Mouse (Mus musculus) erythroblast, embryonic 14.5 days (primary cell): ENCODE results near the gene Six2. TPM values are rescaled to one million over a fixed set of nuclear protein-coding genes. Genes with fewer than 3 reads are reported as not detected.
"Not testable (repeated sequence)": the region's sequence is repeated elsewhere in the genome, so short reads cannot be mapped to it uniquely, and the experiment has no call there.

Source experiments
- H3K27me3 ChIP-seq: 2 replicates; pipeline ENCODE4 v1.6.1; 2012; ENCODE audit warnings: inconsistent platforms; ENCODE audit not compliant: control insufficient read depth
- H3K36me3 ChIP-seq: 2 replicates; pipeline ENCODE4 v1.6.1; 2012; ENCODE audit warnings: mild to moderate bottlenecking, inconsistent platforms; ENCODE audit not compliant: control insufficient read depth
- H3K4me1 ChIP-seq: 2 replicates; pipeline ENCODE4 v1.6.1; 2012; ENCODE audit warnings: inconsistent platforms; ENCODE audit not compliant: control insufficient read depth
- H3K4me3 ChIP-seq: replicated peaks from 2 replicates; pipeline ENCODE3; 2012; ENCODE audit warnings: moderate library complexity, mild to moderate bottlenecking, inconsistent platforms
- H3K9me3 ChIP-seq: 2 replicates; pipeline ENCODE4 v1.6.1; 2012; ENCODE audit warnings: low read length, inconsistent platforms, mixed read lengths; ENCODE audit not compliant: control insufficient read depth
- GATA1 ChIP-seq: IDR thresholded peaks from 2 replicates; pipeline ENCODE4 v1.6.1; 2012; ENCODE audit warnings: low read length, inconsistent platforms, mixed read lengths
- TAL1 ChIP-seq: IDR thresholded peaks from 3 replicates; pipeline ENCODE4 v1.6.1; 2012; ENCODE audit warnings: low read length, inconsistent platforms, mixed read lengths
- polyA plus RNA-seq: library from polyadenylated mRNA; stranded (reverse); fragments of >175 nt; gene quantifications from 2 replicates; pipeline ENCODE4 v1.2.3, GENCODE M21; 2012

The Six2 gene
- polyA plus RNA-seq, 1 experiment: not detected

- Histone ChIP-seq H3K4me3 (no peak overlapping the region), H3K4me1 (no peaks in the 10 kb centered on the region)
These were observed 2.3 kb downstream of the Six2 start for GRCm38 (mm10) chr17:85685689-85686281.

GRCm38 (mm10) chr17:85684841-85685688, 3.0 kb downstream of the Six2 start:
- H3K4me3 ChIP-seq: no peak overlapping the region
- TF ChIP-seq GATA1 (no peak), TAL1 (no peak)
- peaks cover 100% of the 10 kb centered on the region for H3K27me3 ChIP-seq
- no peaks in the 10 kb centered on the region for H3K4me1 ChIP-seq
- peaks cover 9% of the 10 kb centered on the region; the same call in 1 of the 2 replicates for H3K9me3 ChIP-seq
- H3K36me3 ChIP-seq: no peaks in the 10 kb centered on the region

More at GRCm38 (mm10) chr17:85685689-85686281, 2.3 kb downstream of the Six2 start:
- peaks cover 100% of the 10 kb centered on the region for H3K27me3 ChIP-seq
- no peaks in the 10 kb centered on the region for H3K36me3 ChIP-seq
- H3K9me3 ChIP-seq: peaks cover 9% of the 10 kb centered on the region; the same call in 1 of the 2 replicates
- no peak for TF ChIP-seq GATA1
- no peak for TF ChIP-seq TAL1

GRCm38 (mm10) chr17:85684436-85684835, 3.6 kb downstream of the Six2 start:
- H3K27me3 ChIP-seq: peaks cover 100% of the 10 kb centered on the region
- not testable (repeated sequence) for H3K4me1 ChIP-seq, H3K36me3 ChIP-seq, H3K4me3 ChIP-seq, H3K9me3 ChIP-seq

GRCm38 (mm10) chr17:85683984-85684307, 4.1 kb downstream of the Six2 start:
- TF ChIP-seq TAL1 (no peak), GATA1 (no peak)
- H3K9me3 ChIP-seq: peaks cover 9% of the 10 kb centered on the region; the same call in 1 of the 2 replicates
- H3K4me3 ChIP-seq: no peak overlapping the region
- peaks cover 100% of the 10 kb centered on the region for H3K27me3 ChIP-seq
- H3K36me3 ChIP-seq: no peaks in the 10 kb centered on the region
- H3K4me1 ChIP-seq: no peaks in the 10 kb centered on the region

- no peaks in the 10 kb centered on the region for H3K4me1 ChIP-seq
- TF ChIP-seq GATA1: no peak
- peaks cover 100% of the 10 kb centered on the region for H3K27me3 ChIP-seq
- H3K9me3 ChIP-seq: peaks cover 9% of the 10 kb centered on the region; the same call in 1 of the 2 replicates
- no peaks in the 10 kb centered on the region for H3K36me3 ChIP-seq
- no peak overlapping the region for H3K4me3 ChIP-seq
These were observed 4.7 kb downstream of the Six2 start for GRCm38 (mm10) chr17:85683111-85683983.

- H3K36me3 ChIP-seq: no peaks in the 10 kb centered on the region
- TF ChIP-seq TAL1 (no peak), GATA1 (no peak)
- peaks cover 97% of the 10 kb centered on the region for H3K27me3 ChIP-seq
- no peaks in the 10 kb centered on the region for H3K4me1 ChIP-seq
- H3K4me3 ChIP-seq: no peak overlapping the region
- H3K9me3 ChIP-seq: peaks cover 4% of the 10 kb centered on the region; the same call in 1 of the 2 replicates
These were observed 5.8 kb downstream of the Six2 start for GRCm38 (mm10) chr17:85682181-85682710.

- H3K9me3 ChIP-seq: peaks cover 3% of the 10 kb centered on the region; the same call in 1 of the 2 replicates
- H3K36me3 ChIP-seq: no peaks in the 10 kb centered on the region
- H3K27me3 ChIP-seq: peaks cover 95% of the 10 kb centered on the region
- H3K4me3 ChIP-seq: no peak overlapping the region
- TF ChIP-seq GATA1 (no peak), TAL1 (no peak)
- no peaks in the 10 kb centered on the region for H3K4me1 ChIP-seq
These were observed 6.3 kb downstream of the Six2 start for GRCm38 (mm10) chr17:85681741-85682140.

GRCm38 (mm10) chr17:85680851-85681550, 7.1 kb downstream of the Six2 start:
- H3K9me3 ChIP-seq: peaks cover 3% of the 10 kb centered on the region; the same call in 1 of the 2 replicates
- H3K27me3 ChIP-seq: peaks cover 94% of the 10 kb centered on the region
- TF ChIP-seq GATA1: no peak
- no peak for TF ChIP-seq TAL1
- H3K4me1 ChIP-seq: no peaks in the 10 kb centered on the region
- no peaks in the 10 kb centered on the region for H3K36me3 ChIP-seq
- no peak overlapping the region for H3K4me3 ChIP-seq
